Mouse (Mus musculus) MEL (cell line): ENCODE measurements at regions not wholly inside any gene's neighbourhood (a gene's known extent, or its start where the extent isn't known, plus 50 kb on each side); places are given as distances from the start of the nearest gene placed in this dataset.

Experiments
- DNase-seq: peaks from one replicate; pipeline ENCODE4 v3.0.0; 2011; ENCODE audit warnings: low read depth, low spot score
- H3K27ac ChIP-seq: 2 replicates; pipeline ENCODE4 v1.5.1; 2012; ENCODE audit warnings: low read depth, mild to moderate bottlenecking, control low read depth, low read length, moderate library complexity; ENCODE audit not compliant: control insufficient read depth
- H3K27me3 ChIP-seq, 2 experiments: fragments of 150-350 bp in 1 of 2; sonication (generic) in 1 of 2; 2 replicates each; pipeline ENCODE4 v1.6.1; 2012; ENCODE audit warnings: low read length in 2 of 2, mild to moderate bottlenecking in 2 of 2, improper control_type of control experiment in 1 of 2, moderate library complexity in 1 of 2; ENCODE audit not compliant: insufficient read depth in 2 of 2, control insufficient read depth in 1 of 2
- H3K36me3 ChIP-seq, 2 experiments: 2 replicates each; pipeline ENCODE4 v1.6.1; 2012 to 2014; ENCODE audit warnings: low read length in 2 of 2, improper control_type of control experiment in 1 of 2, inconsistent platforms in 1 of 2, mild to moderate bottlenecking in 1 of 2; ENCODE audit not compliant: insufficient read depth in 2 of 2, control insufficient read depth in 1 of 2
- H3K4me1 ChIP-seq, 2 experiments: fragments of 150-350 bp in 1 of 2; sonication (generic) in 1 of 2; 2 replicates each; pipeline ENCODE4 v1.6.1; 2012; ENCODE audit warnings: low read length in 2 of 2, improper control_type of control experiment in 1 of 2, mild to moderate bottlenecking in 1 of 2; ENCODE audit not compliant: insufficient read depth in 2 of 2, control insufficient read depth in 1 of 2
- H3K4me3 ChIP-seq, 2 experiments: fragments of 150-350 bp in 1 of 2; sonication (generic) in 1 of 2; 2 replicates each; pipeline ENCODE4 v1.5.1; 2012; ENCODE audit warnings: low read depth in 2 of 2, low read length in 2 of 2, mild to moderate bottlenecking in 2 of 2, moderate library complexity in 2 of 2, control low read depth in 1 of 2, improper control_type of control experiment in 1 of 2; ENCODE audit not compliant: control insufficient read depth in 1 of 2, insufficient read depth in 1 of 2
- H3K79me2 ChIP-seq: 2 replicates; pipeline ENCODE4 v1.6.1; 2012; ENCODE audit warnings: mild to moderate bottlenecking, low read length, moderate library complexity; ENCODE audit not compliant: control insufficient read depth, poor library complexity, insufficient read depth
- H3K9ac ChIP-seq: 2 replicates; pipeline ENCODE4 v1.6.1; 2012; ENCODE audit warnings: low read depth, mild to moderate bottlenecking, control low read depth, low read length, moderate library complexity; ENCODE audit not compliant: control insufficient read depth, poor library complexity, severe bottlenecking
- H3K9me3 ChIP-seq: fragments of 150-350 bp; sonication (generic); replicated peaks from 2 replicates; pipeline ENCODE4 v1.6.1; 2012; ENCODE audit warnings: mild to moderate bottlenecking, low read length, improper control_type of control experiment, moderate library complexity; ENCODE audit not compliant: insufficient read depth
- BHLHE40 ChIP-seq: IDR thresholded peaks from 2 replicates; pipeline ENCODE4 v1.6.1; 2012; ENCODE audit warnings: low read depth, mild to moderate bottlenecking, inconsistent platforms, low read length, improper control_type of control experiment, borderline replicate concordance
- CHD1 ChIP-seq: IDR thresholded peaks from 2 replicates; pipeline ENCODE4 v1.6.1; 2012; ENCODE audit warnings: low read depth, mild to moderate bottlenecking, inconsistent platforms, low read length, improper control_type of control experiment
- CTCF ChIP-seq, 3 experiments: IDR thresholded peaks in 2 of 3; conservative IDR thresholded peaks in 1 of 3; 2 replicates each; pipeline ENCODE4 v1.5.1; 2011 to 2012; ENCODE audit warnings: low read length in 3 of 3, low read depth in 2 of 3, mild to moderate bottlenecking in 2 of 3, improper control_type of control experiment in 1 of 3, inconsistent platforms in 1 of 3, mixed read lengths in 1 of 3, moderate library complexity in 1 of 3; ENCODE audit not compliant: control insufficient read depth in 1 of 3, insufficient read depth in 1 of 3, poor library complexity in 1 of 3, severe bottlenecking in 1 of 3
- E2F4 ChIP-seq: IDR thresholded peaks from 2 replicates; pipeline ENCODE4 v1.6.1; 2011; ENCODE audit warnings: low read depth, low read length, improper control_type of control experiment, borderline replicate concordance
- ELF1 ChIP-seq: IDR thresholded peaks from 2 replicates; pipeline ENCODE4 v1.6.1; 2014; ENCODE audit warnings: low read depth, mild to moderate bottlenecking, inconsistent platforms, low read length, improper control_type of control experiment, moderate library complexity
- EP300 ChIP-seq, 2 experiments: IDR thresholded peaks; 2 replicates each; pipeline ENCODE4 v1.6.1; 2011; ENCODE audit warnings: improper control_type of control experiment in 2 of 2, low read length in 2 of 2, low read depth in 1 of 2, mild to moderate bottlenecking in 1 of 2
- ETS1 ChIP-seq: IDR thresholded peaks from 2 replicates; pipeline ENCODE4 v1.6.1; 2012; ENCODE audit warnings: low read depth, mild to moderate bottlenecking, inconsistent platforms, low read length, improper control_type of control experiment, moderate library complexity
- GABPA ChIP-seq: IDR thresholded peaks from 2 replicates; pipeline ENCODE4 v1.6.1; 2012; ENCODE audit warnings: low read depth, mild to moderate bottlenecking, inconsistent platforms, low read length, improper control_type of control experiment, moderate library complexity
- GATA1 ChIP-seq: IDR thresholded peaks from 2 replicates; pipeline ENCODE4 v1.6.1; 2011; ENCODE audit warnings: low read depth, low read length, improper control_type of control experiment
- KAT2A ChIP-seq: conservative IDR thresholded peaks from 2 replicates; pipeline ENCODE4 v1.6.1; 2012; ENCODE audit warnings: low read depth, low read length, improper control_type of control experiment, inconsistent platforms
- MAFK ChIP-seq: IDR thresholded peaks from 2 replicates; pipeline ENCODE4 v1.6.1; 2011; ENCODE audit warnings: low read depth, mild to moderate bottlenecking, low read length, improper control_type of control experiment, borderline replicate concordance
- MAZ ChIP-seq: IDR thresholded peaks from 2 replicates; pipeline ENCODE4 v1.6.1; 2012; ENCODE audit warnings: low read depth, mild to moderate bottlenecking, inconsistent platforms, low read length, improper control_type of control experiment
- MEF2A ChIP-seq: IDR thresholded peaks from 2 replicates; pipeline ENCODE4 v1.6.1; 2014; ENCODE audit warnings: low read depth, mild to moderate bottlenecking, inconsistent platforms, low read length, improper control_type of control experiment; ENCODE audit not compliant: poor library complexity, insufficient replicate concordance, severe bottlenecking; ENCODE audit errors: extremely low read depth
- MXI1 ChIP-seq: IDR thresholded peaks from 2 replicates; pipeline ENCODE4 v1.6.1; 2011; ENCODE audit warnings: mild to moderate bottlenecking, low read depth, low read length, improper control_type of control experiment
- MYB ChIP-seq: IDR thresholded peaks from 2 replicates; pipeline ENCODE4 v1.6.1; 2011; ENCODE audit warnings: mild to moderate bottlenecking, low read depth, low read length, improper control_type of control experiment
- MYC ChIP-seq: IDR thresholded peaks from 2 replicates; pipeline ENCODE4 v1.6.1; 2011; ENCODE audit warnings: low read depth, mild to moderate bottlenecking, low read length, improper control_type of control experiment, moderate library complexity
- NELFE ChIP-seq: IDR thresholded peaks from 2 replicates; pipeline ENCODE4 v1.6.1; 2011; ENCODE audit warnings: low read depth, low read length, improper control_type of control experiment
- NRF1 ChIP-seq: IDR thresholded peaks from 2 replicates; pipeline ENCODE4 v1.6.1; 2014; ENCODE audit warnings: low read depth, mild to moderate bottlenecking, inconsistent platforms, low read length, improper control_type of control experiment, moderate library complexity; ENCODE audit not compliant: poor library complexity, insufficient read depth, severe bottlenecking
- POLR2AphosphoS5 ChIP-seq: IDR thresholded peaks from 2 replicates; pipeline ENCODE4 v1.6.1; 2012; ENCODE audit warnings: low read depth, borderline replicate concordance, mild to moderate bottlenecking, inconsistent platforms, low read length, moderate library complexity, mixed read lengths
- RCOR1 ChIP-seq: IDR thresholded peaks from 2 replicates; pipeline ENCODE4 v1.6.1; 2012; ENCODE audit warnings: low read depth, mild to moderate bottlenecking, inconsistent platforms, low read length, improper control_type of control experiment
- SMC3 ChIP-seq: IDR thresholded peaks from 2 replicates; pipeline ENCODE4 v1.6.1; 2011; ENCODE audit warnings: low read depth, low read length, improper control_type of control experiment
- TBP ChIP-seq: IDR thresholded peaks from 2 replicates; pipeline ENCODE4 v1.8.0; 2011; ENCODE audit warnings: low read depth, low read length, improper control_type of control experiment
- TCF12 ChIP-seq: IDR thresholded peaks from 2 replicates; pipeline ENCODE4 v1.6.1; 2014; ENCODE audit warnings: low read depth, mild to moderate bottlenecking, inconsistent platforms, low read length, improper control_type of control experiment, moderate library complexity
- UBTF ChIP-seq: IDR thresholded peaks from 2 replicates; pipeline ENCODE4 v1.6.1; 2012; ENCODE audit warnings: low read depth, mild to moderate bottlenecking, inconsistent platforms, low read length, improper control_type of control experiment, moderate library complexity, borderline replicate concordance; ENCODE audit not compliant: insufficient read depth
- USF1 ChIP-seq: IDR thresholded peaks from 2 replicates; pipeline ENCODE4 v1.6.1; 2014; ENCODE audit warnings: low read depth, mild to moderate bottlenecking, inconsistent platforms, low read length, improper control_type of control experiment, moderate library complexity
- USF2 ChIP-seq, 2 experiments: IDR thresholded peaks; 2 replicates each; pipeline ENCODE4 v1.6.1; 2011 to 2012; ENCODE audit warnings: improper control_type of control experiment in 2 of 2, low read length in 2 of 2, borderline replicate concordance in 1 of 2, inconsistent platforms in 1 of 2, low read depth in 1 of 2, mild to moderate bottlenecking in 1 of 2; ENCODE audit not compliant: insufficient read depth in 1 of 2
- ZKSCAN1 ChIP-seq: IDR thresholded peaks from 2 replicates; pipeline ENCODE4 v1.6.1; 2012; ENCODE audit warnings: low read depth, mild to moderate bottlenecking, inconsistent platforms, low read length, improper control_type of control experiment, moderate library complexity
- ZNF384 ChIP-seq: IDR thresholded peaks from 2 replicates; pipeline ENCODE4 v1.6.1; 2012; ENCODE audit warnings: low read depth, mild to moderate bottlenecking, inconsistent platforms, low read length, improper control_type of control experiment

GRCm38 (mm10) chr13:37550584-37550983 is 205.6 kb downstream of the Ly86 start:
- H3K27ac ChIP-seq, result no peak overlapping the region
- no peak for TF ChIP-seq TBP
- TF ChIP-seq CTCF (IDR thresholded peaks at IDR 0.05 in 2 of 3, conservative IDR thresholded peaks at IDR 0.05 in 1 of 3; ENCODE audit: control insufficient read depth in 1 of 3, insufficient read depth in 1 of 3, low read depth in 2 of 3, low read length in 3 of 3, poor library complexity in 1 of 3, severe bottlenecking in 1 of 3), result no peak
- no peak for TF ChIP-seq RCOR1
- no peak for TF ChIP-seq MYB
- TF ChIP-seq MAFK, result no peak
- TF ChIP-seq ZNF384, result no peak
- no peak for TF ChIP-seq MYC
- no peak for TF ChIP-seq GABPA
- TF ChIP-seq TCF12, result no peak
- no peak for TF ChIP-seq EP300 (IDR thresholded peaks at IDR 0.05; ENCODE audit: low read depth in 1 of 2, low read length in 2 of 2)
- TF ChIP-seq BHLHE40, result no peak
- TF ChIP-seq POLR2AphosphoS5, result no peak
- TF ChIP-seq GATA1, result no peak
- no peak for TF ChIP-seq SMC3
- TF ChIP-seq MEF2A, result no peak
- no peak for TF ChIP-seq USF1
- no peak for TF ChIP-seq E2F4
- TF ChIP-seq USF2 (IDR thresholded peaks at IDR 0.05; ENCODE audit: borderline replicate concordance in 1 of 2, insufficient read depth in 1 of 2, low read depth in 1 of 2, low read length in 2 of 2), result no peak
- no peak for TF ChIP-seq NELFE
- TF ChIP-seq ZKSCAN1, result no peak
- H3K79me2 ChIP-seq, result no peaks in the 10 kb centered on the region
- DNase-seq, result no peak
- H3K27me3 ChIP-seq, result peaks cover 0 to 1% of the 10 kb centered on the region in 2 experiments; a peak in 3 of 4 replicates
- H3K36me3 ChIP-seq, result no peaks in the 10 kb centered on the region
- H3K9ac ChIP-seq, result no peak overlapping the region
- H3K4me3 ChIP-seq, result no peak overlapping the region
- no peaks in the 10 kb centered on the region for H3K9me3 ChIP-seq
- no peaks in the 10 kb centered on the region for H3K4me1 ChIP-seq

DNA sequence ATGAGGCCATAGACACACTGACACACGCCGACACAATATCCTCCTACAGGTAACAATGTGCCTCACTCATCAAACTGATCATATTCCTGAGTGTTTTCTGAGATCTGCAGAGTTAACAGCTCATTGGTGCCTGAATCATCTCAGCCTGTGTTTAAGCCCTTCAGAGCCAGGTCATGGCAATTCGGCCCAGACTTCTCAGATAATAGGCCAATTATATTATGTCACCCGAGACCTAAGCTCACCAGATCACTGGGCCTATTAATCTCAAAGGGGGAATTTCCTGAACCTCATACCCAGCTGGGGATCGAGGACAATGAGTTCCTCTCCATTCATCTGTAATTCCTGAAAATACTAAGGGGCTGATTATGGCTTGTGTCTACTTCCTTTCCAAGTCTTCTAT is 208.4 kb downstream of the Ly86 start:
- DNase-seq, result no peak
- no peak for TF ChIP-seq GATA1
- TF ChIP-seq MAFK, result no peak
- TF ChIP-seq ZKSCAN1, result no peak
- no peak for TF ChIP-seq MAZ
- no peak for TF ChIP-seq BHLHE40
- no peak for TF ChIP-seq CTCF (IDR thresholded peaks at IDR 0.05 in 2 of 3, conservative IDR thresholded peaks at IDR 0.05 in 1 of 3; ENCODE audit: control insufficient read depth in 1 of 3, insufficient read depth in 1 of 3, low read depth in 2 of 3, low read length in 3 of 3, poor library complexity in 1 of 3, severe bottlenecking in 1 of 3)
- no peak for TF ChIP-seq ETS1
- no peak for TF ChIP-seq KAT2A
- no peak for TF ChIP-seq SMC3
- no peak for TF ChIP-seq RCOR1
- TF ChIP-seq NRF1, result no peak
- no peak for TF ChIP-seq MXI1
- no peak for TF ChIP-seq UBTF
- no peak for TF ChIP-seq CHD1
- no peak for TF ChIP-seq POLR2AphosphoS5
- TF ChIP-seq USF1, result no peak
- TF ChIP-seq MEF2A, result no peak
- no peak for TF ChIP-seq ELF1
- Histone ChIP-seq H3K9ac (no peak overlapping the region), H3K4me1 (no peaks in the 10 kb centered on the region), H3K79me2 (no peaks in the 10 kb centered on the region), H3K27me3 (peaks cover 0 to 1% of the 10 kb centered on the region in 2 experiments; a peak in 3 of 4 replicates), H3K36me3 (no peaks in the 10 kb centered on the region), H3K4me3 (no peak overlapping the region), H3K27ac (no peak overlapping the region), H3K9me3 (no peaks in the 10 kb centered on the region)
